Mouse (Mus musculus): ENCODE measurements around the gene Cd209c.

Cd209c gene

GRCm38 (mm10) chr8:3954646-3955045 lies at the start of gene Cd209c:
Cd209c (minus strand) TSS chr8:3954746.
- no peak for DNase-seq (ENCODE audit: low spot score in 2 of 2)

- DNase-seq (ENCODE audit: low spot score in 2 of 2), result no peak
These were observed 39.7 kb upstream of the Cd209c start for GRCm38 (mm10) chr8:3994219-3994618.

GRCm38 (mm10) chr8:3956037-3956436 lies 1.5 kb upstream of the Cd209c start:
- peak in 1 of 2 experiments; percentile 26 for DNase-seq (ENCODE audit: low spot score in 2 of 2)

- DNase-seq (ENCODE audit: low spot score in 2 of 2), result no peak
These were observed 14.5 kb downstream of the Cd209c start for GRCm38 (mm10) chr8:3940023-3940422.

GRCm38 (mm10) chr8:3926744-3927143 lies 27.8 kb downstream of the Cd209c start, which contains the start of gene Cd209b:
Cd209b (minus strand) TSS chr8:3926844.
- no peak for DNase-seq (ENCODE audit: low spot score in 2 of 2)

All from urinary bladder, postnatal 4 days (tissue).